Comparison of ENCODE assay signal across 24 mouse cellular contexts in the genomic region with DNA sequence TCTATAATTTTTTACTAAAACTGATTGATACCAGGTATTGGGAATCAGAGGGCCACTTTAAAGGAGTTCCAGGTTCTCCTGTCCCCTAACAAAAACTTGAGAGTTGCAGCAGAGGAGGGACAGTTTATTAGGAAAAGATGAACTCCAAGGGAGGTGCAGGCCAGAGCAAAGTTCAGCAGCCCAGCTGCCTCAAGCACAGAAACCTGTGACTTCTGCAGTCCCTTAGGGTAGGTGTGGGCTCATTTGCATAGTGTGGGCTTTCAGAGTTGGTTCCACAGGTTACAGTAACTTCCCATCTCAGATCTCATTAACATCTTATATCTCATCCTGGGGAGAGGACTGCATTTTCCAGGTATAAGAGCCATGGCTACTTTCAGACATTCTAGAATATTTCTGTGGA. TPM values are rescaled to one million over a fixed set of nuclear protein-coding genes. Genes with fewer than 3 reads are reported as not detected.
A peak's percentile ranks its signal among the peaks of the same experiment; 100 is the strongest.
DNase-seq lines count a peak whose midpoint lies in the region; ATAC-seq and TF ChIP-seq lines count a peak whose summit lies in the region.
"Had no signal": no experiment of that assay in that cellular context is flagged by ENCODE, and none has a peak within 500 bp of the region (broad histone marks: within the 10 kb centered on the region; RNA-seq: fewer than 3 reads in every experiment).

No protein-coding gene starts in this region.

- no peak for TF ChIP-seq POLR2A in kidney, adult 2 months (IDR thresholded peaks at IDR 0.05; ENCODE audit: low read depth, low read length)

- peak overlapping the region; percentile 63 for H3K4me3 ChIP-seq in kidney, adult 2 months (ENCODE audit: insufficient read depth, low read depth, low read length)
- H3K4me3 ChIP-seq in kidney, embryonic 16.5 days (ENCODE audit: low read length) = 0 out of 2 replicates have a peak overlapping the region, but pooled peaks have one; percentile 5
- no peak overlapping the region for H3K4me3 ChIP-seq in layer of hippocampus, adult 2 months
- no peak overlapping the region for H3K4me3 ChIP-seq in hindbrain, embryonic 12.5 days
- H3K4me3 ChIP-seq: embryonic facial prominence, embryonic 15.5 days; erythroblast, embryonic 14.5 days; forebrain, embryonic 10.5 days; gastrocnemius, adult 2 months; heart, embryonic 10.5 days had no signal

- H3K27me3 ChIP-seq in kidney, adult 2 months (replicated peaks; ENCODE audit: control insufficient read depth, insufficient read depth, low read length) = no peaks in the 10 kb centered on the region
- H3K27me3 ChIP-seq in kidney, embryonic 16.5 days (ENCODE audit: insufficient read depth, low read length) = no peaks in the 10 kb centered on the region
- no peaks in the 10 kb centered on the region for H3K27me3 ChIP-seq in hindbrain, embryonic 12.5 days
- H3K27me3 ChIP-seq: embryonic facial prominence, embryonic 15.5 days had no signal

- H3K4me2 ChIP-seq in kidney, embryonic 16.5 days (replicated peaks; ENCODE audit: low read depth, low read length) = peak overlapping the region; percentile 24
- no peak overlapping the region for H3K4me2 ChIP-seq in hindbrain, embryonic 12.5 days (replicated peaks)
- H3K4me2 ChIP-seq: embryonic facial prominence, embryonic 15.5 days had no signal

- no peak overlapping the region for H3K9ac ChIP-seq in kidney, embryonic 16.5 days (replicated peaks; ENCODE audit: low read length)
- H3K9ac ChIP-seq in hindbrain, embryonic 12.5 days = no peak overlapping the region
- H3K9ac ChIP-seq: embryonic facial prominence, embryonic 15.5 days had no signal

- peak overlapping the region; percentile 90 for H3K27ac ChIP-seq in kidney, adult 2 months (ENCODE audit: insufficient read depth, low read depth, low read length)
- H3K27ac ChIP-seq in kidney, embryonic 16.5 days (ENCODE audit: low read length) = peak overlapping the region; percentile 82; the same call in 1 of the 2 replicates
- H3K27ac ChIP-seq in layer of hippocampus, adult 2 months = no peak overlapping the region
- no peak overlapping the region for H3K27ac ChIP-seq in hindbrain, embryonic 12.5 days
- H3K27ac ChIP-seq: embryonic facial prominence, embryonic 15.5 days; forebrain, embryonic 10.5 days; gastrocnemius, adult 2 months; heart, embryonic 10.5 days had no signal

- peak; percentile 50 for DNase-seq in kidney, adult 18-20 months
- peak; percentile 82 for DNase-seq in kidney, adult 2 months
- DNase-seq in kidney, postnatal 25 days = peak; percentile 62 to 85
- no peak for DNase-seq in neural tube, embryonic 10.5 days (ENCODE audit: extremely low spot score, low spot score)
- no peak for DNase-seq in layer of hippocampus, adult 2 months (ENCODE audit: low spot score in 2 of 2)
- no peak for DNase-seq in gastrocnemius, postnatal 4 days (ENCODE audit: low spot score in 2 of 2)
- DNase-seq: adrenal gland, adult 8-10 months; adrenal gland, postnatal 36 days; cerebellum, adult 2 months; cerebellum, postnatal 14 days; embryo, embryonic 11 days; gastrocnemius, adult 2 months; gastrocnemius, postnatal 25 days; heart, adult 18-20 months; heart, postnatal 10 days; heart, postnatal 4 days had no signal

- H3K4me1 ChIP-seq in kidney, adult 2 months (ENCODE audit: control insufficient read depth, insufficient read depth, low read length) = peaks cover 2% of the 10 kb centered on the region; the same call in 1 of the 2 replicates
- no peaks in the 10 kb centered on the region for H3K4me1 ChIP-seq in kidney, embryonic 16.5 days (ENCODE audit: insufficient read depth, low read length)
- H3K4me1 ChIP-seq in hindbrain, embryonic 12.5 days = no peaks in the 10 kb centered on the region
- H3K4me1 ChIP-seq: embryonic facial prominence, embryonic 15.5 days; forebrain, embryonic 10.5 days; heart, embryonic 10.5 days had no signal

- H3K36me3 ChIP-seq in kidney, adult 2 months (ENCODE audit: control insufficient read depth, insufficient read depth, low read length) = no peaks in the 10 kb centered on the region
- H3K36me3 ChIP-seq in kidney, embryonic 16.5 days (ENCODE audit: insufficient read depth, low read length) = no peaks in the 10 kb centered on the region
- no peaks in the 10 kb centered on the region for H3K36me3 ChIP-seq in hindbrain, embryonic 12.5 days
- H3K36me3 ChIP-seq: embryonic facial prominence, embryonic 15.5 days; forebrain, embryonic 10.5 days; heart, embryonic 10.5 days had no signal

- ATAC-seq in kidney, embryonic 16.5 days (ENCODE audit: low FRiP score, low TSS enrichment) = 0 out of 2 replicates have a peak, but pooled peaks have one; percentile 54
- ATAC-seq in hindbrain, embryonic 12.5 days (ENCODE audit: low FRiP score) = no peak
- ATAC-seq: forebrain, embryonic 14.5 days had no signal

- TF ChIP-seq CTCF in kidney, adult 2 months (conservative IDR thresholded peaks at IDR 0.05; ENCODE audit: insufficient read depth, insufficient read length, low read depth, low read length) = no peak
- no peak for TF ChIP-seq CTCF in layer of hippocampus, adult 2 months (conservative IDR thresholded peaks at IDR 0.05)

- peaks cover 6% of the 10 kb centered on the region; the same call in 1 of the 2 replicates for H3K9me3 ChIP-seq in kidney, embryonic 16.5 days (ENCODE audit: low read length)
- H3K9me3 ChIP-seq in hindbrain, embryonic 12.5 days (replicated peaks) = 0 out of 2 replicates have a peak, but pooled peaks cover 4% of the 10 kb centered on the region
- H3K9me3 ChIP-seq: heart, embryonic 10.5 days had no signal

RNA-seq across cellular contexts. Expression of gene Scp2, which starts 1.0 kb away (rescaled TPM):
- polyA plus RNA-seq in kidney, adult 2 months (2012; rRNA removed) = 532 and 670 TPM in 2 replicates
- 264 and 288 TPM in 2 replicates for polyA plus RNA-seq in kidney, embryonic 16.5 days (2015; fragmentation: Nextera tagmentation; extraction: Ambion mirVana)
- 10 to 100 TPM; 91.8 to 96.0 TPM for total RNA-seq in layer of hippocampus, adult 2 months (2021)
- 100 to 1,000 TPM in 1 of 2 experiments, 10 to 100 TPM in 1; 96.9 to 111 TPM for total RNA-seq in gastrocnemius, postnatal 4 days (2021)
- polyA plus RNA-seq in hindbrain, embryonic 12.5 days (2016; fragmentation: Nextera tagmentation; extraction: Ambion mirVana) = 190 and 202 TPM in 2 replicates

RNA-seq across cellular contexts. Expression of gene Echdc2, which starts 21.5 kb away (rescaled TPM):
- 220 and 261 TPM in 2 replicates for polyA plus RNA-seq in kidney, adult 2 months (2012; rRNA removed)
- polyA plus RNA-seq in kidney, embryonic 16.5 days (2015; fragmentation: Nextera tagmentation; extraction: Ambion mirVana) = 44.8 and 50.0 TPM in 2 replicates
- total RNA-seq in layer of hippocampus, adult 2 months (2021) = 10 to 100 TPM; 20.2 to 21.1 TPM
- 1 to 10 TPM; 3.4 to 5.0 TPM for total RNA-seq in gastrocnemius, postnatal 4 days (2021)
- polyA plus RNA-seq in hindbrain, embryonic 12.5 days (2016; fragmentation: Nextera tagmentation; extraction: Ambion mirVana) = 17.0 and 18.8 TPM in 2 replicates
- total RNA-seq: common myeloid progenitor, adult 5-6 weeks had no signal

RNA-seq across cellular contexts. Expression of gene Podn, which starts 47.5 kb away (rescaled TPM):
- polyA plus RNA-seq in kidney, adult 2 months (2012; rRNA removed) = 29.8 and 30.4 TPM in 2 replicates
- 0.69 and 0.82 TPM in 2 replicates for polyA plus RNA-seq in kidney, embryonic 16.5 days (2015; fragmentation: Nextera tagmentation; extraction: Ambion mirVana)
- total RNA-seq in layer of hippocampus, adult 2 months (2021) = 10 to 100 TPM; 10.2 to 10.4 TPM
- 1 to 10 TPM; 5.9 to 9.8 TPM for total RNA-seq in gastrocnemius, postnatal 4 days (2021)
- polyA plus RNA-seq in hindbrain, embryonic 12.5 days (2016; fragmentation: Nextera tagmentation; extraction: Ambion mirVana) = 0.48 and 0.98 TPM in 2 replicates
- total RNA-seq: common myeloid progenitor, adult 5-6 weeks had no signal

Comparison
In these comparisons a context has a peak if more than half of its experiments do, and no peak if none do; other contexts are left out.
1. RNA of gene Podn, which starts 47.5 kb away (polyA plus RNA-seq): 29.8 to 30.4 TPM in kidney, adult 2 months; 0.69 to 0.82 TPM in kidney, embryonic 16.5 days and 0.48 to 0.98 TPM in hindbrain, embryonic 12.5 days; every median in the first group is over 10 times any median in the second.
2. DNase-seq: peak in kidney, adult 18-20 months (single experiment), kidney, adult 2 months (single experiment) and kidney, postnatal 25 days (2 of 2); none in neural tube, embryonic 10.5 days (single experiment), layer of hippocampus, adult 2 months (0 of 2) and gastrocnemius, postnatal 4 days (0 of 2).
3. H3K27ac ChIP-seq: peak in kidney, adult 2 months (single experiment) and kidney, embryonic 16.5 days (single experiment); none in layer of hippocampus, adult 2 months (single experiment) and hindbrain, embryonic 12.5 days (single experiment).
4. H3K4me3 ChIP-seq: peak in kidney, adult 2 months (single experiment) and kidney, embryonic 16.5 days (single experiment); none in layer of hippocampus, adult 2 months (single experiment) and hindbrain, embryonic 12.5 days (single experiment).